Comparison of ENCODE assay signal across 12 mouse cellular contexts in genomic region chr7:4491308-4491707, GRCm38 (mm10). TPM values are rescaled to one million over a fixed set of nuclear protein-coding genes. Genes with fewer than 3 reads are reported as not detected.
A peak's percentile ranks its signal among the peaks of the same experiment; 100 is the strongest.
DNase-seq lines count a peak whose midpoint lies in the region; ATAC-seq and TF ChIP-seq lines count a peak whose summit lies in the region.
"Had no signal": no experiment of that assay in that cellular context is flagged by ENCODE, and none has a peak within 500 bp of the region (broad histone marks: within the 10 kb centered on the region; RNA-seq: fewer than 3 reads in every experiment).

No protein-coding gene starts in this region.

- H3K9ac ChIP-seq in heart, embryonic 14.5 days (ENCODE audit: low read length), result no peak overlapping the region
- H3K9ac ChIP-seq in lung, embryonic 15.5 days, result no peak overlapping the region
- no peak overlapping the region for H3K9ac ChIP-seq in forebrain, embryonic 13.5 days

- no peaks in the 10 kb centered on the region for H3K27me3 ChIP-seq in testis, adult 2 months (ENCODE audit: control insufficient read depth, insufficient read depth, low read length)
- no peaks in the 10 kb centered on the region for H3K27me3 ChIP-seq in heart, embryonic 14.5 days (ENCODE audit: control insufficient read depth, insufficient read depth, low read length)
- no peaks in the 10 kb centered on the region for H3K27me3 ChIP-seq in lung, embryonic 15.5 days
- H3K27me3 ChIP-seq in forebrain, embryonic 13.5 days, result no peaks in the 10 kb centered on the region

- peak; percentile 67 for ATAC-seq in heart, embryonic 14.5 days (ENCODE audit: insufficient number of reproducible peaks, insufficient read depth, low FRiP score, low read depth)
- no peak for ATAC-seq in lung, embryonic 15.5 days (ENCODE audit: borderline replicate concordance, extremely low read depth, low FRiP score, low TSS enrichment)
- ATAC-seq in cerebellum, adult (ENCODE audit: insufficient number of reproducible peaks, low FRiP score, low TSS enrichment), result no peak
- no peak for ATAC-seq in forebrain, embryonic 13.5 days
- ATAC-seq: activated CD4-positive, CD25-positive, alpha-beta regulatory T cell, adult 4 months had no signal

- no peak for TF ChIP-seq CTCF in testis, adult 2 months (IDR thresholded peaks at IDR 0.05; ENCODE audit: control insufficient read depth, insufficient read depth, insufficient replicate concordance, low read depth, low read length)

- no peak for DNase-seq in testis, postnatal 10 days (ENCODE audit: low spot score)
- no peak for DNase-seq in spleen, adult 12 weeks (ENCODE audit: low spot score)
- DNase-seq: cerebellum, adult 18-20 months; gastrocnemius, postnatal 25 days; right cerebral cortex, postnatal 25 days; thymus, postnatal 14 days had no signal

- TF ChIP-seq POLR2A in testis, adult 2 months (IDR thresholded peaks at IDR 0.05; ENCODE audit: control insufficient read depth, low read depth, low read length), result no peak

- H3K4me2 ChIP-seq in heart, embryonic 14.5 days (ENCODE audit: low read length), result no peak overlapping the region
- H3K4me2 ChIP-seq in lung, embryonic 15.5 days, result no peak overlapping the region
- H3K4me2 ChIP-seq in forebrain, embryonic 13.5 days, result no peak overlapping the region

- peaks cover 6% of the 10 kb centered on the region; the same call in 1 of the 2 replicates for H3K4me1 ChIP-seq in testis, adult 2 months (ENCODE audit: control insufficient read depth, insufficient read depth, low read length)
- H3K4me1 ChIP-seq in heart, embryonic 14.5 days (ENCODE audit: control insufficient read depth in 2 of 2, insufficient read depth in 2 of 2, low read length in 2 of 2), result peaks cover 14 to 21% of the 10 kb centered on the region in 2 experiments
- peaks cover 14% of the 10 kb centered on the region for H3K4me1 ChIP-seq in lung, embryonic 15.5 days
- H3K4me1 ChIP-seq in forebrain, embryonic 13.5 days, result no peaks in the 10 kb centered on the region

- H3K4me3 ChIP-seq in testis, adult 2 months (ENCODE audit: control insufficient read depth, low read depth, low read length), result no peak overlapping the region
- H3K4me3 ChIP-seq in heart, embryonic 14.5 days (ENCODE audit: control insufficient read depth in 1 of 2, insufficient read depth in 1 of 2, low read depth in 1 of 2, low read length in 2 of 2), result no peak overlapping the region
- no peak overlapping the region for H3K4me3 ChIP-seq in lung, embryonic 15.5 days
- H3K4me3 ChIP-seq in forebrain, embryonic 13.5 days, result no peak overlapping the region

- no peaks in the 10 kb centered on the region for H3K9me3 ChIP-seq in heart, embryonic 14.5 days (ENCODE audit: control insufficient read depth, low read length)
- H3K9me3 ChIP-seq in lung, embryonic 15.5 days, result no peaks in the 10 kb centered on the region
- H3K9me3 ChIP-seq in forebrain, embryonic 13.5 days (replicated peaks), result no peaks in the 10 kb centered on the region

- H3K36me3 ChIP-seq in testis, adult 2 months (ENCODE audit: control insufficient read depth, insufficient read depth, low read length), result peaks cover 2% of the 10 kb centered on the region
- peaks cover 81% of the 10 kb centered on the region for H3K36me3 ChIP-seq in heart, embryonic 14.5 days (ENCODE audit: control insufficient read depth, insufficient read depth, low read length)
- peaks cover 48% of the 10 kb centered on the region for H3K36me3 ChIP-seq in lung, embryonic 15.5 days
- H3K36me3 ChIP-seq in forebrain, embryonic 13.5 days (ENCODE audit: poor library complexity, severe bottlenecking), result peaks cover 86% of the 10 kb centered on the region

- 67% methylated on average over 6 of the region's 6 CpGs for WGBS in heart, embryonic 14.5 days
- 69% methylated on average over 6 of the region's 6 CpGs for WGBS in lung, embryonic 15.5 days
- 88% methylated on average over 6 of the region's 6 CpGs for WGBS in forebrain, embryonic 13.5 days

- H3K27ac ChIP-seq in testis, adult 2 months (ENCODE audit: control insufficient read depth, insufficient read depth, low read depth, low read length), result peak overlapping the region; percentile 69
- peak overlapping the region; percentile 82 to 83 for H3K27ac ChIP-seq in heart, embryonic 14.5 days (replicated peaks in 1 of 2; ENCODE audit: control insufficient read depth in 1 of 2, insufficient read depth in 1 of 2, low read depth in 2 of 2, low read length in 2 of 2)
- 0 out of 2 replicates have a peak overlapping the region, but pooled peaks have one; percentile 15 for H3K27ac ChIP-seq in lung, embryonic 15.5 days
- H3K27ac ChIP-seq in forebrain, embryonic 13.5 days, result no peak overlapping the region

RNA-seq across cellular contexts. Expression of gene Ppp1r12c, which starts 10.2 kb away (rescaled TPM):
- 48.5 and 51.6 TPM in 2 replicates for polyA plus RNA-seq in testis, adult 2 months (2012; rRNA removed)
- 41.7 and 47.7 TPM in 2 replicates for polyA plus RNA-seq in heart, embryonic 14.5 days (2014; fragmentation: Nextera tagmentation; extraction: Ambion mirVana)
- 41.6 and 49.0 TPM in 2 replicates for polyA plus RNA-seq in lung, embryonic 15.5 days (2015; fragmentation: Nextera tagmentation; extraction: Ambion mirVana)
- 33.8 and 36.8 TPM in 2 replicates for polyA plus RNA-seq in forebrain, embryonic 13.5 days (2015; fragmentation: Nextera tagmentation; extraction: Ambion mirVana)

RNA-seq across cellular contexts. Expression of gene Tnnt1, which starts 24.9 kb away (rescaled TPM):
- polyA plus RNA-seq in testis, adult 2 months (2012; rRNA removed), result 0.62 and 0.77 TPM in 2 replicates
- polyA plus RNA-seq in heart, embryonic 14.5 days (2014; fragmentation: Nextera tagmentation; extraction: Ambion mirVana), result 479 and 551 TPM in 2 replicates
- 13.4 and 23.1 TPM in 2 replicates for polyA plus RNA-seq in lung, embryonic 15.5 days (2015; fragmentation: Nextera tagmentation; extraction: Ambion mirVana)
- 3.9 and 5.7 TPM in 2 replicates for polyA plus RNA-seq in forebrain, embryonic 13.5 days (2015; fragmentation: Nextera tagmentation; extraction: Ambion mirVana)

RNA-seq across cellular contexts. Expression of gene Eps8l1, which starts 30.8 kb away (rescaled TPM):
- polyA plus RNA-seq in testis, adult 2 months (2012; rRNA removed), result 0.10 and 1.3 TPM in 2 replicates
- 2.1 and 4.7 TPM in 2 replicates for polyA plus RNA-seq in heart, embryonic 14.5 days (2014; fragmentation: Nextera tagmentation; extraction: Ambion mirVana)
- polyA plus RNA-seq in lung, embryonic 15.5 days (2015; fragmentation: Nextera tagmentation; extraction: Ambion mirVana), result 14.1 and 15.5 TPM in 2 replicates
- polyA plus RNA-seq in forebrain, embryonic 13.5 days (2015; fragmentation: Nextera tagmentation; extraction: Ambion mirVana), result 4.0 and 5.7 TPM in 2 replicates

RNA-seq across cellular contexts. Expression of gene Tnni3, which starts 32.7 kb away (rescaled TPM):
- 59.3 TPM in 2 replicates for polyA plus RNA-seq in testis, adult 2 months (2012; rRNA removed)
- 2,958 and 3,056 TPM in 2 replicates for polyA plus RNA-seq in heart, embryonic 14.5 days (2014; fragmentation: Nextera tagmentation; extraction: Ambion mirVana)
- 79.8 and 114 TPM in 2 replicates for polyA plus RNA-seq in lung, embryonic 15.5 days (2015; fragmentation: Nextera tagmentation; extraction: Ambion mirVana)
- 0.89 and 4.9 TPM in 2 replicates for polyA plus RNA-seq in forebrain, embryonic 13.5 days (2015; fragmentation: Nextera tagmentation; extraction: Ambion mirVana)

RNA-seq across cellular contexts. Expression of gene Dnaaf3, which starts 40.9 kb away (rescaled TPM):
- 132 and 148 TPM in 2 replicates for polyA plus RNA-seq in testis, adult 2 months (2012; rRNA removed)
- polyA plus RNA-seq in heart, embryonic 14.5 days (2014; fragmentation: Nextera tagmentation; extraction: Ambion mirVana), result 0.15 and 0.51 TPM in 2 replicates
- polyA plus RNA-seq in lung, embryonic 15.5 days (2015; fragmentation: Nextera tagmentation; extraction: Ambion mirVana), result 2.9 and 3.2 TPM in 2 replicates
- polyA plus RNA-seq in forebrain, embryonic 13.5 days (2015; fragmentation: Nextera tagmentation; extraction: Ambion mirVana), result 1.4 and 2.0 TPM in 2 replicates

Comparison
In these comparisons a context has a peak if more than half of its experiments do, and no peak if none do; other contexts are left out.
1. RNA of gene Tnnt1, which starts 24.9 kb away (polyA plus RNA-seq): 479 to 551 TPM in heart, embryonic 14.5 days; 13.4 to 23.1 TPM in lung, embryonic 15.5 days, 3.9 to 5.7 TPM in forebrain, embryonic 13.5 days and 0.62 to 0.77 TPM in testis, adult 2 months; every median in the first group is over 10 times any median in the second.